Mouse (Mus musculus) CD8-positive naive resting alpha-beta T cell, adult 2 months (primary cell): ENCODE data around the gene Armh3.

Experiments
- DNase-seq, 2 experiments: peaks; one replicate each; pipeline ENCODE4 v3.0.0; 2022; ENCODE audit warnings: low read depth in 2 of 2, low spot score in 2 of 2

Gene Armh3

GRCm38 (mm10) chr19:45789888-45790874, 208.1 kb downstream of the Armh3 start:
- no peak for DNase-seq

- no peak for DNase-seq
These were observed 208.9 kb downstream of the Armh3 start for GRCm38 (mm10) chr19:45789365-45789764.

- DNase-seq: no peak
These were observed 210.0 kb downstream of the Armh3 start for GRCm38 (mm10) chr19:45788337-45788736.

GRCm38 (mm10) chr19:45787450-45787849, 210.8 kb downstream of the Armh3 start:
- DNase-seq: no peak

- no peak for DNase-seq
These were observed 212.8 kb downstream of the Armh3 start for GRCm38 (mm10) chr19:45785470-45785869.

GRCm38 (mm10) chr19:45783933-45784576, 214.2 kb downstream of the Armh3 start:
- no peak for DNase-seq

GRCm38 (mm10) chr19:45783181-45783932, 214.9 kb downstream of the Armh3 start, which contains the start of gene Mgea5:
Mgea5 (minus strand) TSS chr19:45783837.
- peak; percentile 97 to 98 for DNase-seq

- DNase-seq: peak; percentile 52 to 56
These were observed 215.8 kb downstream of the Armh3 start for GRCm38 (mm10) chr19:45782315-45783001.

GRCm38 (mm10) chr19:45781676-45782075, 216.6 kb downstream of the Armh3 start:
- DNase-seq: no peak

GRCm38 (mm10) chr19:45780350-45780915, 217.9 kb downstream of the Armh3 start:
- peak in 1 of 2 experiments; percentile 27 for DNase-seq

GRCm38 (mm10) chr19:45775486-45775885, 222.8 kb downstream of the Armh3 start:
- no peak for DNase-seq

GRCm38 (mm10) chr19:45771501-45771900, 226.8 kb downstream of the Armh3 start:
- DNase-seq: no peak
